Mouse (Mus musculus): ENCODE data around the gene Sv2b. TPM values are rescaled to one million over a fixed set of nuclear protein-coding genes. Genes with fewer than 3 reads are reported as not detected.

Sv2b gene
- polyA plus RNA-seq, 1 experiment = not detected

- WGBS = 60% methylated on average over 5 of the region's 5 CpGs
- Histone ChIP-seq H3K27ac (ENCODE audit: control insufficient read depth, insufficient read depth, low read depth, low read length, poor library complexity) (no peak overlapping the region), H3K4me3 (replicated peaks; ENCODE audit: control insufficient read depth, low read depth, low read length) (no peak overlapping the region), H3K4me1 (ENCODE audit: control insufficient read depth, insufficient read depth, low read length) (no peaks in the 10 kb centered on the region)
- TF ChIP-seq POLR2A (IDR thresholded peaks at IDR 0.05; ENCODE audit: borderline replicate concordance, control insufficient read depth, low read depth, low read length) = no peak
- no peak for TF ChIP-seq CTCF (IDR thresholded peaks at IDR 0.05; ENCODE audit: control insufficient read depth, insufficient read depth, low read length)
These were observed 185.0 kb downstream of the Sv2b start for GRCm38 (mm10) chr7:75124067-75124466.

- TF ChIP-seq CTCF (IDR thresholded peaks at IDR 0.05; ENCODE audit: control insufficient read depth, insufficient read depth, low read length) = no peak
- TF ChIP-seq POLR2A (IDR thresholded peaks at IDR 0.05; ENCODE audit: borderline replicate concordance, control insufficient read depth, low read depth, low read length) = no peak
- 26% methylated on average over 7 of the region's 7 CpGs for WGBS
- H3K4me3 ChIP-seq (replicated peaks; ENCODE audit: control insufficient read depth, low read depth, low read length) = no peak overlapping the region
- no peak overlapping the region for H3K27ac ChIP-seq (ENCODE audit: control insufficient read depth, insufficient read depth, low read depth, low read length, poor library complexity)
- H3K4me1 ChIP-seq (ENCODE audit: control insufficient read depth, insufficient read depth, low read length) = no peaks in the 10 kb centered on the region
These were observed 190.9 kb downstream of the Sv2b start for GRCm38 (mm10) chr7:75118022-75118673.

DNA sequence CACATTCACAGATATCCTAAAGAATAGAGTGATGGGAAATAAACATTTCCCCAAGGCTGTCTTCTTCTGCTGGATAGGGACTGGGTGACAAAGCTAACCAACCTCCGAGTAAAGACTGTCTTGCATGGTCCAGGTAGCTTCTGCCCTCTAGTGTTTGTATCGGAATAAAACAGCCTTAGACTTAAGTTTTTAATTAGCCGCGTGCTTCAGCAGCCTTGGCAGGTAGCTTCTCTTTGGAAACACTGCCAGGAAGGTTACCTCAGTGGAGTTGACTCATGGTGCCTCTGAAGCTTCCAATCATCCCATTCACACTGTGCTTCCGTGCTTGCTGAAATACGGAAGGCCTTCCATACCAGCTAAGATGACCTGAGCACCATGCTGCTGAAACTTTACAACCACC is 198.4 kb downstream of the Sv2b start:
- Histone ChIP-seq H3K27ac (ENCODE audit: control insufficient read depth, insufficient read depth, low read depth, low read length, poor library complexity) (no peak overlapping the region), H3K4me1 (ENCODE audit: control insufficient read depth, insufficient read depth, low read length) (no peaks in the 10 kb centered on the region), H3K4me3 (replicated peaks; ENCODE audit: control insufficient read depth, low read depth, low read length) (no peak overlapping the region)
- 9% methylated on average over 6 of the region's 6 CpGs for WGBS
- TF ChIP-seq CTCF (IDR thresholded peaks at IDR 0.05; ENCODE audit: control insufficient read depth, insufficient read depth, low read length) = no peak
- no peak for TF ChIP-seq POLR2A (IDR thresholded peaks at IDR 0.05; ENCODE audit: borderline replicate concordance, control insufficient read depth, low read depth, low read length)

GRCm38 (mm10) chr7:75107441-75107840 is 201.6 kb downstream of the Sv2b start:
- Histone ChIP-seq H3K4me3 (replicated peaks; ENCODE audit: control insufficient read depth, low read depth, low read length) (no peak overlapping the region), H3K27ac (ENCODE audit: control insufficient read depth, insufficient read depth, low read depth, low read length, poor library complexity) (no peak overlapping the region), H3K4me1 (ENCODE audit: control insufficient read depth, insufficient read depth, low read length) (no peaks in the 10 kb centered on the region)
- TF ChIP-seq CTCF (IDR thresholded peaks at IDR 0.05; ENCODE audit: control insufficient read depth, insufficient read depth, low read length) (no peak), POLR2A (IDR thresholded peaks at IDR 0.05; ENCODE audit: borderline replicate concordance, control insufficient read depth, low read depth, low read length) (no peak)

DNA sequence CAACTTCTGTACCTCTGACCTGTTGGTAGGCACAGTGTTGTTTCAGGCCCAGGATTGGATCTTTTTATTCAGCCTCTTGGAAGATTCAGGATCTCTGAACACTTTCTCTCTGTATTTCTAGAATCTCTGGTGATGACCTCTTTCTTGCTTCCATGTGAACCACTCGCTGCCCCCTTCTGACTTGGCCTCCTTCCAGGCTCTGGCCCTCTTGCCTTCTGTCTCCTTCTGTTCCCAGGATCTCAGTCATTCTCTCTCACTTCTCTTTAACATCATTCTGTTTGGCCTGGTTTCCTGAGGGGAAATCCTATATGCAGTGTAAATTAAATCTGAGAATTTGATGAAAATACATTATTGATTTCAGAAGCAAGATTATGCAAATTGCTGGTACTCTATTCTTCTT is 205.2 kb downstream of the Sv2b start:
- no peak overlapping the region for H3K27ac ChIP-seq (ENCODE audit: control insufficient read depth, insufficient read depth, low read depth, low read length, poor library complexity)
- WGBS = 52% methylated on average over 1 of the region's 1 CpGs
- no peaks in the 10 kb centered on the region for H3K4me1 ChIP-seq (ENCODE audit: control insufficient read depth, insufficient read depth, low read length)
- H3K4me3 ChIP-seq (replicated peaks; ENCODE audit: control insufficient read depth, low read depth, low read length) = no peak overlapping the region
- TF ChIP-seq POLR2A (IDR thresholded peaks at IDR 0.05; ENCODE audit: borderline replicate concordance, control insufficient read depth, low read depth, low read length) (no peak), CTCF (IDR thresholded peaks at IDR 0.05; ENCODE audit: control insufficient read depth, insufficient read depth, low read length) (no peak)

GRCm38 (mm10) chr7:75102536-75103332 is 206.3 kb downstream of the Sv2b start:
- no peak overlapping the region for H3K27ac ChIP-seq (ENCODE audit: control insufficient read depth, insufficient read depth, low read depth, low read length, poor library complexity)
- TF ChIP-seq POLR2A (IDR thresholded peaks at IDR 0.05; ENCODE audit: borderline replicate concordance, control insufficient read depth, low read depth, low read length) = no peak
- TF ChIP-seq CTCF (IDR thresholded peaks at IDR 0.05; ENCODE audit: control insufficient read depth, insufficient read depth, low read length) = no peak
- 90% methylated on average over 17 of the region's 17 CpGs for WGBS
- no peaks in the 10 kb centered on the region for H3K4me1 ChIP-seq (ENCODE audit: control insufficient read depth, insufficient read depth, low read length)
- H3K4me3 ChIP-seq (replicated peaks; ENCODE audit: control insufficient read depth, low read depth, low read length) = no peak overlapping the region

GRCm38 (mm10) chr7:75085473-75085872 is 223.6 kb downstream of the Sv2b start:
- no peak for TF ChIP-seq POLR2A (IDR thresholded peaks at IDR 0.05; ENCODE audit: borderline replicate concordance, control insufficient read depth, low read depth, low read length)
- TF ChIP-seq CTCF (IDR thresholded peaks at IDR 0.05; ENCODE audit: control insufficient read depth, insufficient read depth, low read length) = no peak
- Histone ChIP-seq H3K4me3 (replicated peaks; ENCODE audit: control insufficient read depth, low read depth, low read length) (no peak overlapping the region), H3K27ac (ENCODE audit: control insufficient read depth, insufficient read depth, low read depth, low read length, poor library complexity) (no peak overlapping the region), H3K4me1 (ENCODE audit: control insufficient read depth, insufficient read depth, low read length) (no peaks in the 10 kb centered on the region)
- 78% methylated on average over 4 of the region's 4 CpGs for WGBS

GRCm38 (mm10) chr7:75080163-75080562 is 228.9 kb downstream of the Sv2b start:
- H3K4me1 ChIP-seq (ENCODE audit: control insufficient read depth, insufficient read depth, low read length) = no peaks in the 10 kb centered on the region
- no peak overlapping the region for H3K4me3 ChIP-seq (replicated peaks; ENCODE audit: control insufficient read depth, low read depth, low read length)
- TF ChIP-seq CTCF (IDR thresholded peaks at IDR 0.05; ENCODE audit: control insufficient read depth, insufficient read depth, low read length) (no peak), POLR2A (IDR thresholded peaks at IDR 0.05; ENCODE audit: borderline replicate concordance, control insufficient read depth, low read depth, low read length) (no peak)
- no peak overlapping the region for H3K27ac ChIP-seq (ENCODE audit: control insufficient read depth, insufficient read depth, low read depth, low read length, poor library complexity)

Data from bone marrow, adult 2 months (tissue).